In genomic region chr13:97946422-97946821, GRCm38 (mm10) we compare ENCODE assay signal across 24 mouse cellular contexts.
A peak's percentile ranks its signal among the peaks of the same experiment; 100 is the strongest.
DNase-seq lines count a peak whose midpoint lies in the region; ATAC-seq and TF ChIP-seq lines count a peak whose summit lies in the region.
"Had no signal": no experiment of that assay in that cellular context is flagged by ENCODE, and none has a peak within 500 bp of the region (broad histone marks: within the 10 kb centered on the region; RNA-seq: fewer than 3 reads in every experiment).

No protein-coding gene starts in this region.

- H3K4me3 ChIP-seq in lung, adult 2 months (replicated peaks; ENCODE audit: extremely low read depth, low read depth, low read length) = no peak overlapping the region
- H3K4me3 ChIP-seq in stomach, embryonic 14.5 days (ENCODE audit: low read depth, low read length) = no peak overlapping the region
- H3K4me3 ChIP-seq: embryonic facial prominence, embryonic 13.5 days; heart, embryonic 15.5 days; liver, embryonic 13.5 days had no signal

- TF ChIP-seq CTCF in lung, adult 2 months (IDR thresholded peaks at IDR 0.05; ENCODE audit: insufficient read depth, low read length) = no peak

- H3K4me1 ChIP-seq in lung, adult 2 months (ENCODE audit: control insufficient read depth, insufficient read depth, low read length) = no peaks in the 10 kb centered on the region
- H3K4me1 ChIP-seq in stomach, embryonic 14.5 days (ENCODE audit: control insufficient read depth, insufficient read depth, low read length) = no peaks in the 10 kb centered on the region
- H3K4me1 ChIP-seq: heart, embryonic 15.5 days; liver, embryonic 13.5 days had no signal

- no peak for TF ChIP-seq POLR2A in lung, adult 2 months (IDR thresholded peaks at IDR 0.05; ENCODE audit: borderline replicate concordance, extremely low read depth, low read depth, low read length)

- H3K4me2 ChIP-seq in stomach, embryonic 14.5 days (replicated peaks; ENCODE audit: low read depth, low read length) = no peak overlapping the region
- H3K4me2 ChIP-seq: embryonic facial prominence, embryonic 13.5 days; heart, embryonic 15.5 days; liver, embryonic 13.5 days; lung, embryonic 14.5 days had no signal

- peaks cover 2% of the 10 kb centered on the region; the same call in 1 of the 2 replicates for H3K36me3 ChIP-seq in stomach, embryonic 14.5 days (ENCODE audit: control insufficient read depth, insufficient read depth, low read length)
- H3K36me3 ChIP-seq: heart, embryonic 15.5 days; liver, embryonic 13.5 days had no signal

- H3K9me3 ChIP-seq in stomach, embryonic 14.5 days (ENCODE audit: control insufficient read depth, low read depth, low read length) = no peaks in the 10 kb centered on the region
- H3K9me3 ChIP-seq: embryonic facial prominence, embryonic 13.5 days; heart, embryonic 15.5 days; liver, embryonic 13.5 days had no signal

- peak; percentile 33 to 63 for DNase-seq in kidney, postnatal 25 days
- DNase-seq in kidney, postnatal 10 days = no peak
- DNase-seq in lung, postnatal 36 days = peak; percentile 19
- DNase-seq in lung, adult 2 months = no peak
- DNase-seq in ovary, postnatal 10 days (ENCODE audit: low spot score) = no peak
- DNase-seq: adrenal gland, postnatal 25 days; cerebellum, adult 11-12 months; cerebellum, postnatal 10 days; kidney, postnatal 14 days; left cerebral cortex, postnatal 4 days; liver, embryonic 13.5 days; lung, embryonic 14.5 days; midbrain, embryonic 14.5 days; retina, postnatal 1 day; right cerebral cortex, postnatal 14 days; thymus, adult 18-20 months; thymus, postnatal 36 days had no signal

- no peaks in the 10 kb centered on the region for H3K27me3 ChIP-seq in stomach, embryonic 14.5 days (ENCODE audit: control insufficient read depth, insufficient read depth, low read length)
- H3K27me3 ChIP-seq: embryonic facial prominence, embryonic 13.5 days; heart, embryonic 15.5 days; liver, embryonic 13.5 days had no signal

- H3K27ac ChIP-seq in stomach, embryonic 14.5 days (ENCODE audit: low read length) = no peak overlapping the region
- H3K27ac ChIP-seq: embryonic facial prominence, embryonic 13.5 days; heart, embryonic 15.5 days; liver, embryonic 13.5 days had no signal

- no peak overlapping the region for H3K9ac ChIP-seq in stomach, embryonic 14.5 days (replicated peaks; ENCODE audit: low read depth, low read length)
- H3K9ac ChIP-seq: embryonic facial prominence, embryonic 13.5 days; heart, embryonic 15.5 days; liver, embryonic 13.5 days; lung, embryonic 14.5 days had no signal

- WGBS in lung, adult 2 months = 65% methylated on average over 7 of the region's 7 CpGs
- 60% methylated on average over 7 of the region's 7 CpGs for WGBS in stomach, embryonic 14.5 days

- ATAC-seq in stomach, embryonic 14.5 days (ENCODE audit: insufficient number of reproducible peaks, insufficient read depth, low FRiP score, low read depth) = peak; percentile 56; the same call in 1 of the 2 replicates
- no peak for ATAC-seq in granulocyte monocyte progenitor cell, adult 5-6 weeks (replicated peaks; ENCODE audit: poor library complexity, severe bottlenecking)
- ATAC-seq: CD4-positive, CD25-positive, alpha-beta regulatory T cell, adult 4 months; forebrain, embryonic 16.5 days; hindbrain, embryonic 16.5 days had no signal

Comparison
In these comparisons a context has a peak if more than half of its experiments do, and no peak if none do; other contexts are left out.
1. DNase-seq: peak in kidney, postnatal 25 days (2 of 2) and lung, postnatal 36 days (single experiment); none in kidney, postnatal 10 days (single experiment), lung, adult 2 months (single experiment) and ovary, postnatal 10 days (single experiment).